Mouse (Mus musculus) v-Abl transformed pro-B cells (cell line): ENCODE measurements around the gene Olfr1055.
"Not testable (repeated sequence)": the region's sequence is repeated elsewhere in the genome, so short reads cannot be mapped to it uniquely, and the experiment has no call there.

Experiments
- in situ Hi-C, 2 experiments: fragments of 400-800 bp; cut with MboI; formaldehyde crosslinking; loops; one replicate each; pipeline ENCODE4 v1.15.1; 2025; ENCODE audit not compliant: unreplicated experiment in 2 of 2

Gene Olfr1055

GRCm38 (mm10) chr2:86350184-86350583 is at the start of gene Olfr1055:
Gene Olfr1055, minus strand, starts transcription at chr2:86350284.
- in situ Hi-C loops = no loop called here

- in situ Hi-C loops = no loop called here
Observed at GRCm38 (mm10) chr2:86395114-86395513, 45.0 kb upstream of the Olfr1055 start.

- in situ Hi-C loops = not testable (repeated sequence)
Observed at GRCm38 (mm10) chr2:86388461-86388860, 38.4 kb upstream of the Olfr1055 start, which contains the start of gene Olfr1058. Gene Olfr1058, minus strand, starts transcription at chr2:86388561.

- in situ Hi-C loops = no loop called here
Observed at GRCm38 (mm10) chr2:86378293-86378692, 28.2 kb upstream of the Olfr1055 start, which contains the start of gene Olfr1057. Gene Olfr1057, minus strand, starts transcription at chr2:86378393.

- in situ Hi-C loops = not testable (repeated sequence)
Observed at GRCm38 (mm10) chr2:86366342-86366741, 16.3 kb upstream of the Olfr1055 start.

- in situ Hi-C loops = no loop called here
Observed at GRCm38 (mm10) chr2:86362369-86362768, 12.3 kb upstream of the Olfr1055 start, which contains the start of gene Olfr1056. Gene Olfr1056, minus strand, starts transcription at chr2:86362469.

GRCm38 (mm10) chr2:86351751-86352150 is 1.7 kb upstream of the Olfr1055 start:
- in situ Hi-C loops = not testable (repeated sequence)

- in situ Hi-C loops = no loop called here
Observed at GRCm38 (mm10) chr2:86335333-86335732, 14.8 kb downstream of the Olfr1055 start, which contains the start of gene Olfr1054. Gene Olfr1054, minus strand, starts transcription at chr2:86335433.

GRCm38 (mm10) chr2:86315184-86315583 is 34.9 kb downstream of the Olfr1055 start, which contains the start of gene Olfr1053:
Gene Olfr1053, minus strand, starts transcription at chr2:86315284.
- in situ Hi-C loops = no loop called here
